Mouse (Mus musculus): ENCODE measurements around the gene Nrp1.

GRCm38 (mm10) chr8:128415730-128416684 lies 57.6 kb downstream of the Nrp1 start:
- TF ChIP-seq POLR2A (IDR thresholded peaks at IDR 0.05; ENCODE audit: borderline replicate concordance, control insufficient read depth, low read depth, low read length) (no peak), CTCF (IDR thresholded peaks at IDR 0.05; ENCODE audit: control insufficient read depth, insufficient read depth, low read length) (no peak)
